Mouse (Mus musculus) liver, postnatal 0 days (tissue): Measurements from ENCODE around the gene Gm20708.

Experiments
- CTCF ChIP-seq: sonication (generic); IDR thresholded peaks from 2 replicates; pipeline ENCODE4 v1.5.1; 2016; ENCODE audit warnings: antibody characterized with exemption, low read depth
- EP300 ChIP-seq: IDR thresholded peaks from 2 replicates; pipeline ENCODE4 v1.6.1; 2016; ENCODE audit warnings: antibody characterized with exemption, low read depth, mild to moderate bottlenecking

GRCm38 (mm10) chr11:117780199-117780515, 29.3 kb upstream of the Gm20708 start:
- TF ChIP-seq EP300: no peak
- TF ChIP-seq CTCF: no peak
